Mouse (Mus musculus): ENCODE results near the gene Tapbp. TPM values are rescaled to one million over a fixed set of nuclear protein-coding genes. Genes with fewer than 3 reads are reported as not detected.
A peak's percentile ranks its signal among the peaks of the same experiment; 100 is the strongest.
"Not testable (repeated sequence)": the region's sequence is repeated elsewhere in the genome, so short reads cannot be mapped to it uniquely, and the experiment has no call there.

Tapbp gene
- polyA plus RNA-seq, 1 experiment from 2014 or later: 52.6 TPM

DNA sequence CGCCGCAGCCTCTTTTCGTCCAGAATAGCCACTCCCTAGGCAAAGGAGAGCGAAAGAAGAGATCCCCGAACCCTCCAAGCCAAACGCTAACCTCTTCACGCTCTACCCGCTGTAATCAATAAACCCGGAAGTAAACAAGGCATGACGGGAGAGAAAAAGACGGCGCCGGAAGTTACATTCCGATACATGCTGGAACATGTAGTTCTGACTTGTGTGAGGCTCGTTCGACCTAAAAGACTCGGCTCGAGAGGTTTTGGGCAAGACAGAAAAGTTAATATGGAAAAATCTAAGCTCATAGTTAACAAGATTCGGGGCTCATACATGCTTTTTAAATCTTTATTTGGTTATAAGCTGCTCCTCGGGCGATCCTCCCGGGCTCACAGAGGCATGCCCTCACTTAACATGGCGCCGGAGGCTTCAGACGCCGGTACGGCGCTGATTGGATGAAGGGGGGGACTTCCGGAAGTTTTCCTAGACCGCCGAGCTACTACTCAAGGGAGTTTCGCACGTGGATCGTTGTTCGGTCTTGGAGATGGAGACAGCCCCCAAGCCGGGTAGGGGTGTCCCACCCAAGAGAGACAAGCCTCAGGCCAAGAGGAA, 24.6 kb downstream of the Tapbp start, which contains the start of the genes Pfdn6 and Wdr46:
Gene Pfdn6 (minus strand): TSS at position 138 of the 600 bp plus-strand sequence.
Gene Wdr46 (plus strand): TSS at position 455 of the 600 bp plus-strand sequence.
- no peaks in the 10 kb centered on the region for H3K27me3 ChIP-seq
- H3K4me1 ChIP-seq: peaks cover 21% of the 10 kb centered on the region

GRCm38 (mm10) chr17:33940981-33941380, 25.3 kb downstream of the Tapbp start:
- Histone ChIP-seq H3K36me3 (peaks cover 40% of the 10 kb centered on the region; the same call in 1 of the 2 replicates), H3K9me3 (no peaks in the 10 kb centered on the region), H3K4me2 (peak overlapping the region; percentile 94), H3K27me3 (no peaks in the 10 kb centered on the region), H3K27ac (no peak overlapping the region), H3K4me3 (peak overlapping the region; percentile 93), H3K4me1 (peaks cover 21% of the 10 kb centered on the region), H3K9ac (peak overlapping the region; percentile 78)
- peak; percentile 10; the same call in 1 of the 2 replicates for ATAC-seq (ENCODE audit: borderline replicate concordance, extremely low read depth, low FRiP score, low TSS enrichment)
- WGBS: 3% methylated on average over 26 of the region's 26 CpGs

More for the DNA sequence above, 24.6 kb downstream of the Tapbp start, which contains the start of the genes Pfdn6 and Wdr46:
- Histone ChIP-seq H3K36me3 (peaks cover 41% of the 10 kb centered on the region; the same call in 1 of the 2 replicates), H3K9ac (peak within 1 kb of the TSS; percentile 78), H3K4me2 (peak within 1 kb of the TSS; percentile 94), H3K27ac (no peak within 1 kb of the TSS; the same call in 1 of the 2 replicates), H3K4me3 (peak within 1 kb of the TSS; percentile 93), H3K9me3 (no peaks in the 10 kb centered on the region)
- peak; percentile 87 for ATAC-seq (ENCODE audit: borderline replicate concordance, extremely low read depth, low FRiP score, low TSS enrichment)
- under 1% methylated on average over 36 of the region's 36 CpGs for WGBS

DNA sequence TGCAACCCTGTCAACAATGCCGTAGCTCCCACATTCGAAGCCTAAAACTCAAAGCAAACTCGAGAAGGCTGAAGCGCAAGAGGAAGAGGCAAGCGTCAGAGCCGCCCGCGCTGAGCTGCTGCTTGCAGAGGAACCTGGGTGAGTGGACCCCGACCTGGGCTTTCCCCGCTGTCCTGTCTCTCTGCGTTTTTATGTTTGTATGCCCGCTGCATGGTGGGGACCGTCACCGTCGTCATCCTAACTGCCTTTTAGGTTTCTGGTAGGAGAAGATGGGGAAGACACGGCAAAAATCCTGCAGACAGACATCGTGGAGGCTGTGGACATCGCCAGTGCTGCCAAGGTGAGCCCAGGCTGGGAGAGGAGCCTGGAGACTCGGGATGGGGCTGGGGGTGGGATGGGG, 25.7 kb downstream of the Tapbp start:
- 47% methylated on average over 19 of the region's 19 CpGs for whole genome bisulfite sequencing
- H3K27me3 ChIP-seq: no peaks in the 10 kb centered on the region
- H3K27ac ChIP-seq: no peak overlapping the region
- H3K36me3 ChIP-seq: peaks cover 44% of the 10 kb centered on the region
- H3K9ac ChIP-seq: peak overlapping the region; percentile 78
- no peak for ATAC-seq (ENCODE audit: borderline replicate concordance, extremely low read depth, low FRiP score, low TSS enrichment)
- peaks cover 21% of the 10 kb centered on the region for H3K4me1 ChIP-seq
- no peaks in the 10 kb centered on the region for H3K9me3 ChIP-seq
- peak overlapping the region; percentile 93 for H3K4me3 ChIP-seq
- peak overlapping the region; percentile 94 for H3K4me2 ChIP-seq

- no peak overlapping the region for H3K27ac ChIP-seq
- ATAC-seq (ENCODE audit: borderline replicate concordance, extremely low read depth, low FRiP score, low TSS enrichment): no peak
- no peak overlapping the region for H3K4me2 ChIP-seq
- peaks cover 42% of the 10 kb centered on the region for H3K36me3 ChIP-seq
- no peaks in the 10 kb centered on the region for H3K9me3 ChIP-seq
- no peak overlapping the region for H3K4me3 ChIP-seq
- H3K9ac ChIP-seq: no peak overlapping the region
- H3K27me3 ChIP-seq: no peaks in the 10 kb centered on the region
- WGBS: 92% methylated on average over 15 of the region's 15 CpGs
- peaks cover 21% of the 10 kb centered on the region for H3K4me1 ChIP-seq
These were observed 27.8 kb downstream of the Tapbp start for GRCm38 (mm10) chr17:33943454-33943853.

- H3K4me2 ChIP-seq: no peak overlapping the region
- H3K27ac ChIP-seq: no peak overlapping the region
- no peak overlapping the region for H3K9ac ChIP-seq
- peaks cover 61% of the 10 kb centered on the region for H3K36me3 ChIP-seq
- H3K4me3 ChIP-seq: no peak overlapping the region
- ATAC-seq (ENCODE audit: borderline replicate concordance, extremely low read depth, low FRiP score, low TSS enrichment): no peak
- 88% methylated on average over 10 of the region's 10 CpGs for WGBS
- H3K4me1 ChIP-seq: peaks cover 25% of the 10 kb centered on the region
- no peaks in the 10 kb centered on the region for H3K27me3 ChIP-seq
- H3K9me3 ChIP-seq: no peaks in the 10 kb centered on the region
These were observed 31.9 kb downstream of the Tapbp start for GRCm38 (mm10) chr17:33947430-33948089.

DNA sequence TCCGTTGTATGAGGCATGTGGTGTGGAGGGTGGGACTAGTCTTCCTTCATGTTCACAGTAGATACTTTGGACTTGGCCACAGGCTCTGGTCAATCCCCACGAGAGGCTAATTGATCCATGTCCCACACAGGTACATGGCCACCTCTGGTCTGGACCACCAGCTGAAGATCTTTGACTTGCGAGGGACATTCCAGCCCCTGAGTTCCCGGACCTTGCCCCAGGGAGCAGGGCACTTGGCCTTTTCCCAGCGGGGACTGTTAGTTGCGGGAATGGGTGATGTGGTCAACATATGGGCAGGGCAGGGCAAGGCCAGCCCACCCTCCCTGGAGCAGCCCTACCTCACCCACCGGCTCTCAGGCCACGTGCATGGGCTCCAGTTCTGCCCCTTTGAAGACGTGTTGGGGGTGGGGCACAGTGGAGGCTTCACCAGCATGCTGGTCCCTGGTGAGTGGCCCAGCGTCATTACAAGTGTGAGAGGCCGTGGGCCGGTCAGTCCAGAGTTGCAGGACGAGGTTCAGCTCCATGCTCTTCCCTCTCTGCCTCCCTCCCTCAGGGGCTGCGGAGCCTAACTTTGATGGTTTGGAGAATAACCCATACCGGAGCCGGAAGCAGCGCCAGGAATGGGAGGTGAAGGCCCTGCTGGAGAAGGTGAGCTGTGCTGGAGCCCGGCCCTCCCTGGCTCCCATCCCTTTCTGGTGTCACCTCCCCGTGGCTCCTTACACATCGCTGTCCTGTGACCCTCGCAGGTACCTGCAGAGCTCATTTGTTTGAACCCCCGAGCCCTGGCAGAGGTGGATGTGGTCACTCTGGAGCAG, 32.6 kb downstream of the Tapbp start:
- no peak overlapping the region for H3K9ac ChIP-seq
- H3K4me2 ChIP-seq: no peak overlapping the region
- ATAC-seq (ENCODE audit: borderline replicate concordance, extremely low read depth, low FRiP score, low TSS enrichment): no peak
- WGBS: 86% methylated on average over 22 of the region's 22 CpGs
- no peaks in the 10 kb centered on the region for H3K9me3 ChIP-seq
- H3K36me3 ChIP-seq: peaks cover 62% of the 10 kb centered on the region
- H3K4me1 ChIP-seq: peaks cover 32% of the 10 kb centered on the region
- H3K27me3 ChIP-seq: no peaks in the 10 kb centered on the region
- H3K27ac ChIP-seq: no peak overlapping the region
- H3K4me3 ChIP-seq: no peak overlapping the region

DNA sequence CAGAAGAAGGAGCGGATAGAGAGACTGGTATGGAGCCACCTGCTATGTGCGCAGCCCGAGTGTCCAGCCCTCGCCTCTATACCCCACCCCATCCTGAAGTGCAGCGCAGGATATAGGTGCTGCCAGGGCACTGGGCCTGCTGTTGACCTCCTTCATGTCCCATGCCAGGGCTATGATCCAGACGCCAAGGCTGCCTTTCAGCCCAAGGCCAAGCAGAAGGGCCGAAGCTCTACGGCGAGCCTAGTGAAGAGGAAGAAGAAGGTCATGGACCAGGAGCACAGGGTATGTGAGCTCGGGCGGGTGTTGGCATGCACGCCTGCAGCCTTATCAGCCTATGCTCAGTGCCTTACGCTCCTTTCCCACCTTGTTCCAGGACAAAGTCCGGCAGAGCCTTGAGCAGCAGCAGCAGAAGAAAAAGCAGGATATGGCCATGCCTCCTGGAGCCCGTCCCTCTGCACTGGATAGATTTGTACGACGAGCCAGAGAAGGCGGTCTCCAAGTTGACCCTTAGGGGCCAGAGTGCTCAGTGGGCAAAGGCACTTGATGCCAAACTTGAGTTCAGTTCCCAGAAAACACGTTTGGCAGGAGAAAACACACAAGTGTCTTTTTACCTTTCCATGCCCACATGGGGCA, 33.3 kb downstream of the Tapbp start:
- no peaks in the 10 kb centered on the region for H3K9me3 ChIP-seq
- H3K27me3 ChIP-seq: no peaks in the 10 kb centered on the region
- no peak for ATAC-seq (ENCODE audit: borderline replicate concordance, extremely low read depth, low FRiP score, low TSS enrichment)
- 85% methylated on average over 19 of the region's 19 CpGs for WGBS
- H3K4me1 ChIP-seq: peaks cover 39% of the 10 kb centered on the region
- no peak overlapping the region for H3K4me3 ChIP-seq
- no peak overlapping the region for H3K4me2 ChIP-seq
- no peak overlapping the region for H3K9ac ChIP-seq
- H3K36me3 ChIP-seq: peaks cover 64% of the 10 kb centered on the region
- no peak overlapping the region for H3K27ac ChIP-seq

GRCm38 (mm10) chr17:33950131-33950625, 34.5 kb downstream of the Tapbp start:
- Histone ChIP-seq H3K9me3 (no peaks in the 10 kb centered on the region), H3K9ac (no peak overlapping the region), H3K27ac (peak overlapping the region; percentile 90; the same call in 1 of the 2 replicates), H3K36me3 (peaks cover 56% of the 10 kb centered on the region), H3K4me1 (peaks cover 46% of the 10 kb centered on the region), H3K27me3 (no peaks in the 10 kb centered on the region), H3K4me2 (peak overlapping the region; percentile 90), H3K4me3 (peak overlapping the region; percentile 47)
- 73% methylated on average over 10 of the region's 10 CpGs for WGBS
- no peak for ATAC-seq (ENCODE audit: borderline replicate concordance, extremely low read depth, low FRiP score, low TSS enrichment)

DNA sequence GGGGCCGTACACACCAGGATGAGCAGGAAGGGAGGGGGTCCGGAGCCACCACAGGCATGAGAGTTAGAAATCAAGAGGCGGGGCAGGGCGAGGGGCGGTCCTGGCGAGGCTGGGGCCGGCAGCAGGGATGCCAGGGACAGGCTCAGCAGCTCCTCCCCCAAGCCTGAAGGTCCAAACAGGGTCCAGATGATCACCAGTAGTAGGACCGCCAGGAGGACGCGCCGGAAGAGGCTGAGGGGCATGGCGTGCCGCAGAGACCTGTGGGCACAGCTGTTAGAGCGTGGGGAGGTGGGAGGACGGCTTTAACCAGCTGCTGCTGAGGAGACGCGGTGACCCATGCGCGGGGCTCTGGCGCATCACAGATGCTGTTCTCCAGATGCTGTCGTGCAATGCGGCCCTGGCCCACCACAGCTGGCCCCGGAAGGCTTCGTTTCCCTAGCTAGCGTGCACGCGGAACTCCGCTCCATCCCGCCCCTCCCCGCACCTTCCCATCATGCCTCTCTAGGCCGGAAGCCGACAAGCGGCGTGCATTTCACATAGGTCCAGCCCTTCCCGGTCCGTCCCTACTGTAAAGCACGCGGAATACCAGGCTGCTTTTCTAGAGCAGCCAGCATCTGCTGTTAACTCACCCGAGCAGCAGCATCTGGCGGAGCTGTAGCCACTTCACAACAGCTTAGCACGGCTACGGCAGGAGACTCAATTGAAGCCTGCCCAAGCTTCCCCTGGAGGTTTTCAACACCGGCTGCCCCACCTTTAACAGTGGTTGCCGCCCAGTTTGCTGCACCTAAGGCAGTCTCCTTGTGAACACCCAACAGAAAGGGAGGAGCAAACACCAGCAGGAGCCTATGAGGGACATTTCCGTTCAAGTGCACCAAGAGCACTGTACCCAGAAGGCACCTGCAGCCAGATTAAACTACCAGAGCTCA, 35.6 kb downstream of the Tapbp start, which contains the start of gene B3galt4:
Gene B3galt4 (minus strand): TSS at position 468 of the 926 bp plus-strand sequence.
- Histone ChIP-seq H3K27me3 (no peaks in the 10 kb centered on the region), H3K4me3 (peak within 1 kb of the TSS; percentile 47), H3K27ac (peak within 1 kb of the TSS; percentile 90), H3K4me1 (peaks cover 47% of the 10 kb centered on the region), H3K36me3 (peaks cover 47% of the 10 kb centered on the region), H3K9ac (peak within 1 kb of the TSS; percentile 54), H3K4me2 (peak within 1 kb of the TSS; percentile 90), H3K9me3 (no peaks in the 10 kb centered on the region)
- under 1% methylated on average over 45 of the region's 45 CpGs for WGBS
- ATAC-seq (ENCODE audit: borderline replicate concordance, extremely low read depth, low FRiP score, low TSS enrichment): peak; percentile 78

DNA sequence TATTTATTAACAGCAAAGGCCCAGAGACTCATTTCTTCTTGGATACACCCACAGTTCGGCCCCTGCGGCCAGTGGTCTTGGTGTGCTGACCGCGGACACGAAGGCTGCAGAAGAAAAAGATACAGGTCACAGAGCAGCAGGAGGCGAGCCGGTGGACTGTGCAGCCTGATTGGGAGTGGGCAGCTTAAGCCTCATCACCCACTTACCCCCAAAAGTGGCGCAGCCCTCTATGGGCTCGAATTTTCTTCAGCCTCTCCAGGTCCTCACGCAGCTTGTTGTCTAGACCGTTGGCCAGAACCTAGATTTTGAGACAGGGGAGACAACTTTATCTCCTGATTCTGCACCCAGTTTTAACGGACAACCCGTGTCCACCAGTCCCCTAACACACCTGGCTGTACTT, 36.3 kb downstream of the Tapbp start:
- Histone ChIP-seq H3K9ac (0 out of 2 replicates have a peak overlapping the region, but pooled peaks have one; percentile 54), H3K4me2 (peak overlapping the region; percentile 90), H3K36me3 (peaks cover 43% of the 10 kb centered on the region), H3K4me1 (peaks cover 53% of the 10 kb centered on the region), H3K4me3 (peak overlapping the region; percentile 47; the same call in 1 of the 2 replicates)
- not testable (repeated sequence) for H3K27ac ChIP-seq; ATAC-seq (ENCODE audit: borderline replicate concordance, extremely low read depth, low FRiP score, low TSS enrichment); H3K9me3 ChIP-seq; H3K27me3 ChIP-seq
- 72% methylated on average over 13 of the region's 13 CpGs for WGBS

All from lung, embryonic 15.5 days (tissue).